Mouse (Mus musculus) hindbrain, embryonic 10.5 days (tissue): ENCODE results near the gene Il1rl1. TPM values are rescaled to one million over a fixed set of nuclear protein-coding genes. Genes with fewer than 3 reads are reported as not detected.

Source experiments
- DNase-seq: peaks from one replicate; pipeline ENCODE4 v3.0.0-alpha.2; 2017; ENCODE audit warnings: low spot score
- H3K27ac ChIP-seq: fragments of 300-500 bp; sonication (generic); 2 replicates; pipeline ENCODE4 v1.5.1; 2016; ENCODE audit warnings: mild to moderate bottlenecking, moderate library complexity
- H3K27me3 ChIP-seq: fragments of 300-500 bp; sonication (generic); 2 replicates; pipeline ENCODE4 v1.6.1; 2016; ENCODE audit warnings: mild to moderate bottlenecking; ENCODE audit not compliant: poor library complexity, insufficient read depth, severe bottlenecking
- H3K36me3 ChIP-seq: fragments of 300-500 bp; sonication (generic); 2 replicates; pipeline ENCODE4 v1.6.1; 2016; ENCODE audit warnings: mild to moderate bottlenecking, moderate library complexity
- H3K4me1 ChIP-seq: fragments of 300-500 bp; sonication (generic); replicated peaks from 2 replicates; pipeline ENCODE4 v1.6.1; 2016; ENCODE audit warnings: mild to moderate bottlenecking
- H3K4me3 ChIP-seq: fragments of 300-500 bp; sonication (generic); 2 replicates; pipeline ENCODE4 v1.5.1; 2016; ENCODE audit warnings: mild to moderate bottlenecking, moderate library complexity
- H3K9me3 ChIP-seq: fragments of 300-500 bp; sonication (generic); 2 replicates; pipeline ENCODE4 v1.6.1; 2016; ENCODE audit warnings: mild to moderate bottlenecking, moderate library complexity
- WGBS: fragments of 180-500 bp; shearing (Covaris S2); methylation state at CpG from one replicate; pipeline ENCODE4 v1.1.7; 2016; 5-methylcytosine and 5-hydroxymethylcytosine counted together
- polyA plus RNA-seq: library from polyadenylated mRNA; unstranded; fragments of >200 nt; fragmentation: Nextera tagmentation; extraction: Ambion mirVana; gene quantifications from 2 replicates; pipeline ENCODE4 v1.2.1, GENCODE M21; 2016

Gene Il1rl1
- polyA plus RNA-seq, 1 experiment from 2014 or later = 0.03 TPM

GRCm38 (mm10) chr1:40465477-40466430, 36.4 kb downstream of the Il1rl1 start, which contains the start of gene Il18r1:
Gene Il18r1, plus strand, starts transcription at chr1:40465552.
- Histone ChIP-seq H3K9me3 (no peaks in the 10 kb centered on the region), H3K4me1 (no peaks in the 10 kb centered on the region), H3K27me3 (no peaks in the 10 kb centered on the region), H3K27ac (no peak within 1 kb of the TSS), H3K36me3 (no peaks in the 10 kb centered on the region), H3K4me3 (no peak within 1 kb of the TSS)
- WGBS = 47% methylated on average over 20 of the region's 20 CpGs
- no peak for DNase-seq

GRCm38 (mm10) chr1:40467306-40467705, 37.9 kb downstream of the Il1rl1 start:
- Histone ChIP-seq H3K4me1 (no peaks in the 10 kb centered on the region), H3K36me3 (no peaks in the 10 kb centered on the region), H3K4me3 (no peak overlapping the region), H3K9me3 (no peaks in the 10 kb centered on the region), H3K27me3 (no peaks in the 10 kb centered on the region), H3K27ac (no peak overlapping the region)
- DNase-seq = no peak
- 90% methylated on average over 4 of the region's 4 CpGs for WGBS

- no peaks in the 10 kb centered on the region for H3K9me3 ChIP-seq
- no peaks in the 10 kb centered on the region for H3K27me3 ChIP-seq
- no peak overlapping the region for H3K27ac ChIP-seq
- H3K4me3 ChIP-seq = no peak overlapping the region
- H3K4me1 ChIP-seq = no peaks in the 10 kb centered on the region
- no peaks in the 10 kb centered on the region for H3K36me3 ChIP-seq
- WGBS = 80% methylated on average over 2 of the region's 2 CpGs
- no peak for DNase-seq
Observed at GRCm38 (mm10) chr1:40468805-40469204, 39.4 kb downstream of the Il1rl1 start.

- no peak for DNase-seq
- no peak overlapping the region for H3K4me3 ChIP-seq
- no peaks in the 10 kb centered on the region for H3K4me1 ChIP-seq
- H3K27me3 ChIP-seq = no peaks in the 10 kb centered on the region
- H3K9me3 ChIP-seq = no peaks in the 10 kb centered on the region
- H3K27ac ChIP-seq = no peak overlapping the region
- no peaks in the 10 kb centered on the region for H3K36me3 ChIP-seq
- 87% methylated on average over 12 of the region's 12 CpGs for WGBS
Observed at GRCm38 (mm10) chr1:40469900-40470299, 40.5 kb downstream of the Il1rl1 start.

- H3K27ac ChIP-seq = no peak overlapping the region
- DNase-seq = no peak
- no peaks in the 10 kb centered on the region for H3K9me3 ChIP-seq
- 95% methylated on average over 1 of the region's 1 CpGs for WGBS
- no peaks in the 10 kb centered on the region for H3K4me1 ChIP-seq
- no peaks in the 10 kb centered on the region for H3K27me3 ChIP-seq
- H3K4me3 ChIP-seq = no peak overlapping the region
- H3K36me3 ChIP-seq = no peaks in the 10 kb centered on the region
Observed at GRCm38 (mm10) chr1:40472401-40472800, 43.0 kb downstream of the Il1rl1 start.

- 83% methylated on average over 4 of the region's 4 CpGs for whole genome bisulfite sequencing
- Histone ChIP-seq H3K4me3 (no peak overlapping the region), H3K27me3 (no peaks in the 10 kb centered on the region), H3K9me3 (no peaks in the 10 kb centered on the region), H3K36me3 (no peaks in the 10 kb centered on the region), H3K27ac (no peak overlapping the region), H3K4me1 (no peaks in the 10 kb centered on the region)
- no peak for DNase-seq
Observed at GRCm38 (mm10) chr1:40473640-40474039, 44.3 kb downstream of the Il1rl1 start.

GRCm38 (mm10) chr1:40474336-40474735, 45.0 kb downstream of the Il1rl1 start:
- no peaks in the 10 kb centered on the region for H3K27me3 ChIP-seq
- no peaks in the 10 kb centered on the region for H3K9me3 ChIP-seq
- no peaks in the 10 kb centered on the region for H3K36me3 ChIP-seq
- H3K4me1 ChIP-seq = no peaks in the 10 kb centered on the region
- no peak overlapping the region for H3K4me3 ChIP-seq
- no peak for DNase-seq
- WGBS = 93% methylated on average over 5 of the region's 5 CpGs
- no peak overlapping the region for H3K27ac ChIP-seq

GRCm38 (mm10) chr1:40475697-40476096, 46.3 kb downstream of the Il1rl1 start:
- DNase-seq = no peak
- no peaks in the 10 kb centered on the region for H3K9me3 ChIP-seq
- H3K4me3 ChIP-seq = no peak overlapping the region
- no peaks in the 10 kb centered on the region for H3K27me3 ChIP-seq
- WGBS = 74% methylated on average over 3 of the region's 3 CpGs
- H3K4me1 ChIP-seq = no peaks in the 10 kb centered on the region
- H3K27ac ChIP-seq = no peak overlapping the region
- H3K36me3 ChIP-seq = no peaks in the 10 kb centered on the region

- WGBS = 72% methylated on average over 4 of the region's 4 CpGs
- H3K9me3 ChIP-seq = no peaks in the 10 kb centered on the region
Observed at GRCm38 (mm10) chr1:40476756-40477155, 47.4 kb downstream of the Il1rl1 start.

GRCm38 (mm10) chr1:40479505-40479923, 50.1 kb downstream of the Il1rl1 start:
- Histone ChIP-seq H3K9me3 (no peaks in the 10 kb centered on the region), H3K27ac (no peak overlapping the region), H3K4me1 (no peaks in the 10 kb centered on the region), H3K27me3 (no peaks in the 10 kb centered on the region), H3K36me3 (no peaks in the 10 kb centered on the region), H3K4me3 (no peak overlapping the region)
- no peak for DNase-seq
- 83% methylated on average over 6 of the region's 6 CpGs for WGBS

More at GRCm38 (mm10) chr1:40476756-40477155, 47.4 kb downstream of the Il1rl1 start:
- no peak overlapping the region for H3K27ac ChIP-seq
- H3K4me1 ChIP-seq = no peaks in the 10 kb centered on the region
- no peaks in the 10 kb centered on the region for H3K27me3 ChIP-seq
- H3K4me3 ChIP-seq = no peak overlapping the region
- no peaks in the 10 kb centered on the region for H3K36me3 ChIP-seq
- no peak for DNase-seq

GRCm38 (mm10) chr1:40494594-40494993, 65.2 kb downstream of the Il1rl1 start:
- Histone ChIP-seq H3K9me3 (no peaks in the 10 kb centered on the region), H3K36me3 (no peaks in the 10 kb centered on the region), H3K27ac (no peak overlapping the region), H3K4me1 (no peaks in the 10 kb centered on the region), H3K4me3 (no peak overlapping the region), H3K27me3 (no peaks in the 10 kb centered on the region; the same call in 1 of the 2 replicates)
- no peak for DNase-seq
- WGBS = 90% methylated on average over 4 of the region's 4 CpGs

GRCm38 (mm10) chr1:40499708-40500107, 70.3 kb downstream of the Il1rl1 start:
- Histone ChIP-seq H3K27me3 (no peaks in the 10 kb centered on the region; the same call in 1 of the 2 replicates), H3K9me3 (no peaks in the 10 kb centered on the region), H3K4me1 (no peaks in the 10 kb centered on the region), H3K27ac (no peak overlapping the region), H3K36me3 (no peaks in the 10 kb centered on the region), H3K4me3 (no peak overlapping the region)
- no peak for DNase-seq
- 95% methylated on average over 1 of the region's 1 CpGs for WGBS

- no peak overlapping the region for H3K27ac ChIP-seq
- no peaks in the 10 kb centered on the region for H3K36me3 ChIP-seq
- 90% methylated on average over 4 of the region's 4 CpGs for WGBS
- H3K4me1 ChIP-seq = no peaks in the 10 kb centered on the region
- DNase-seq = no peak
- H3K27me3 ChIP-seq = no peaks in the 10 kb centered on the region; the same call in 1 of the 2 replicates
- H3K4me3 ChIP-seq = no peak overlapping the region
- H3K9me3 ChIP-seq = no peaks in the 10 kb centered on the region
Observed at GRCm38 (mm10) chr1:40501126-40501525, 71.8 kb downstream of the Il1rl1 start.
